Mouse (Mus musculus) lung, embryonic 16.5 days (tissue): Measurements from ENCODE around the gene Cdc20. TPM values are rescaled to one million over a fixed set of nuclear protein-coding genes. Genes with fewer than 3 reads are reported as not detected.

Experiments
- ATAC-seq: fragments of 200-750 bp; cut with Nextera tagmentation; 2 replicates; pipeline ENCODE4 v1.8.0; 2017; ENCODE audit warnings: low read depth, mild to moderate bottlenecking, moderate library complexity
- H3K27ac ChIP-seq: fragments of 300-500 bp; sonication (generic); 2 replicates; pipeline ENCODE4 v1.5.1; 2014; ENCODE audit warnings: mild to moderate bottlenecking, control low read depth, low read length
- H3K27me3 ChIP-seq: fragments of 300-500 bp; sonication (generic); 2 replicates; pipeline ENCODE4 v1.6.1; 2014; ENCODE audit warnings: low read depth, low read length, mixed read lengths; ENCODE audit not compliant: control insufficient read depth, insufficient read depth
- H3K36me3 ChIP-seq: fragments of 300-500 bp; sonication (generic); 2 replicates; pipeline ENCODE4 v1.6.1; 2014; ENCODE audit warnings: low read length; ENCODE audit not compliant: control insufficient read depth, insufficient read depth
- H3K4me1 ChIP-seq: fragments of 300-500 bp; sonication (generic); replicated peaks from 2 replicates; pipeline ENCODE4 v1.6.1; 2014; ENCODE audit warnings: low read length, mixed read lengths; ENCODE audit not compliant: control insufficient read depth, insufficient read depth
- H3K4me2 ChIP-seq: fragments of 300-500 bp; sonication (generic); 2 replicates; pipeline ENCODE4 v1.6.1; 2014; ENCODE audit warnings: low read depth, low read length, control low read depth
- H3K4me3 ChIP-seq: fragments of 300-500 bp; sonication (generic); 2 replicates; pipeline ENCODE4 v1.5.1; 2014; ENCODE audit warnings: mild to moderate bottlenecking, low read length, control low read depth
- H3K9ac ChIP-seq: fragments of 300-500 bp; sonication (generic); 2 replicates; pipeline ENCODE4 v1.6.1; 2014; ENCODE audit warnings: low read length, control low read depth
- H3K9me3 ChIP-seq: fragments of 300-500 bp; sonication (generic); 2 replicates; pipeline ENCODE4 v1.6.1; 2016; ENCODE audit warnings: low read length; ENCODE audit not compliant: control insufficient read depth
- WGBS: fragments of 180-500 bp; shearing (Covaris S2); extraction: QIAGEN DNeasy Blood & Tissue Kit; methylation state at CpG from one replicate; pipeline ENCODE4 v1.1.7; 2014; 5-methylcytosine and 5-hydroxymethylcytosine counted together
- polyA plus RNA-seq: library from polyadenylated mRNA; unstranded; fragments of >200 nt; fragmentation: Nextera tagmentation; extraction: Ambion mirVana; gene quantifications from 2 replicates; pipeline ENCODE4 v1.2.1, GENCODE M21; 2015

Cdc20 gene
- polyA plus RNA-seq, result 292 TPM in 2 replicates

GRCm38 (mm10) chr4:118436820-118437603 is at the start of gene Cdc20:
Gene Cdc20, minus strand, starts transcription at chr4:118437352.
- peak within 1 kb of the TSS; percentile 78 for H3K4me3 ChIP-seq
- H3K9me3 ChIP-seq, result no peaks in the 10 kb centered on the region
- H3K4me1 ChIP-seq, result peaks cover 28% of the 10 kb centered on the region
- under 1% methylated on average over 66 of the region's 67 CpGs for WGBS
- H3K27ac ChIP-seq, result peak within 1 kb of the TSS; percentile 89
- H3K9ac ChIP-seq, result peak within 1 kb of the TSS; percentile 88
- peaks cover 15% of the 10 kb centered on the region for H3K36me3 ChIP-seq
- peak; percentile 97 for ATAC-seq
- peak within 1 kb of the TSS; percentile 97 for H3K4me2 ChIP-seq
- no peaks in the 10 kb centered on the region for H3K27me3 ChIP-seq

GRCm38 (mm10) chr4:118476773-118477530 is 39.8 kb upstream of the Cdc20 start:
- H3K4me1 ChIP-seq, result no peaks in the 10 kb centered on the region
- no peak overlapping the region for H3K4me2 ChIP-seq
- 58% methylated on average over 15 of the region's 15 CpGs for WGBS
- H3K4me3 ChIP-seq, result no peak overlapping the region
- H3K9ac ChIP-seq, result no peak overlapping the region
- no peaks in the 10 kb centered on the region for H3K36me3 ChIP-seq
- ATAC-seq, result no peak
- H3K9me3 ChIP-seq, result no peaks in the 10 kb centered on the region
- H3K27ac ChIP-seq, result no peak overlapping the region
- H3K27me3 ChIP-seq, result no peaks in the 10 kb centered on the region

GRCm38 (mm10) chr4:118472687-118473086 is 35.5 kb upstream of the Cdc20 start:
- no peak overlapping the region for H3K9ac ChIP-seq
- H3K27ac ChIP-seq, result no peak overlapping the region
- H3K4me1 ChIP-seq, result no peaks in the 10 kb centered on the region
- WGBS, result 87% methylated on average over 11 of the region's 11 CpGs
- no peaks in the 10 kb centered on the region for H3K27me3 ChIP-seq
- no peaks in the 10 kb centered on the region for H3K36me3 ChIP-seq
- no peak overlapping the region for H3K4me3 ChIP-seq
- ATAC-seq, result no peak
- H3K9me3 ChIP-seq, result no peaks in the 10 kb centered on the region
- no peak overlapping the region for H3K4me2 ChIP-seq

GRCm38 (mm10) chr4:118471281-118471680 is 34.1 kb upstream of the Cdc20 start:
- Histone ChIP-seq H3K9ac (no peak overlapping the region), H3K27me3 (no peaks in the 10 kb centered on the region), H3K9me3 (no peaks in the 10 kb centered on the region), H3K36me3 (no peaks in the 10 kb centered on the region), H3K27ac (no peak overlapping the region), H3K4me2 (no peak overlapping the region), H3K4me1 (no peaks in the 10 kb centered on the region), H3K4me3 (no peak overlapping the region)
- no peak for ATAC-seq
- WGBS, result 81% methylated on average over 6 of the region's 6 CpGs

- H3K27me3 ChIP-seq, result no peaks in the 10 kb centered on the region
- H3K9me3 ChIP-seq, result no peaks in the 10 kb centered on the region
- no peak overlapping the region for H3K9ac ChIP-seq
- ATAC-seq, result no peak
- H3K36me3 ChIP-seq, result no peaks in the 10 kb centered on the region
- H3K4me2 ChIP-seq, result no peak overlapping the region
- 36% methylated on average over 11 of the region's 11 CpGs for WGBS
- no peak overlapping the region for H3K4me3 ChIP-seq
- H3K27ac ChIP-seq, result no peak overlapping the region
- no peaks in the 10 kb centered on the region for H3K4me1 ChIP-seq
Measured at GRCm38 (mm10) chr4:118465697-118466163, 28.6 kb upstream of the Cdc20 start.

- Histone ChIP-seq H3K36me3 (no peaks in the 10 kb centered on the region), H3K27me3 (no peaks in the 10 kb centered on the region), H3K4me1 (no peaks in the 10 kb centered on the region), H3K4me3 (no peak overlapping the region), H3K9me3 (no peaks in the 10 kb centered on the region), H3K27ac (no peak overlapping the region), H3K4me2 (no peak overlapping the region), H3K9ac (no peak overlapping the region)
- WGBS, result 82% methylated on average over 3 of the region's 3 CpGs
- no peak for ATAC-seq
Measured at GRCm38 (mm10) chr4:118464956-118465355, 27.8 kb upstream of the Cdc20 start.

- Histone ChIP-seq H3K4me2 (no peak within 1 kb of the TSS), H3K4me1 (no peaks in the 10 kb centered on the region), H3K9me3 (no peaks in the 10 kb centered on the region), H3K36me3 (no peaks in the 10 kb centered on the region), H3K27ac (no peak within 1 kb of the TSS), H3K4me3 (no peak within 1 kb of the TSS), H3K27me3 (no peaks in the 10 kb centered on the region), H3K9ac (no peak within 1 kb of the TSS)
- ATAC-seq, result no peak
- WGBS, result 43% methylated on average over 9 of the region's 9 CpGs
Measured at GRCm38 (mm10) chr4:118457345-118457975, 20.3 kb upstream of the Cdc20 start, which contains the start of gene Mpl. Gene Mpl, minus strand, starts transcription at chr4:118457513.

- no peak; the same call in 1 of the 2 replicates for ATAC-seq
- H3K9ac ChIP-seq, result peak overlapping the region; percentile 61
- no peaks in the 10 kb centered on the region for H3K36me3 ChIP-seq
- peak overlapping the region; percentile 76 for H3K4me2 ChIP-seq
- H3K27me3 ChIP-seq, result no peaks in the 10 kb centered on the region
- 27% methylated on average over 24 of the region's 24 CpGs for WGBS
- H3K4me1 ChIP-seq, result peaks cover 10% of the 10 kb centered on the region
- H3K9me3 ChIP-seq, result no peaks in the 10 kb centered on the region
- H3K4me3 ChIP-seq, result peak overlapping the region; percentile 46
- 0 out of 2 replicates have a peak overlapping the region, but pooled peaks have one; percentile 16 for H3K27ac ChIP-seq
Measured at GRCm38 (mm10) chr4:118446415-118447153, 9.4 kb upstream of the Cdc20 start.
